Mouse (Mus musculus) gastrocnemius, adult 18-20 months (tissue): ENCODE results near the gene Hook1. TPM values are rescaled to one million over a fixed set of nuclear protein-coding genes. Genes with fewer than 3 reads are reported as not detected.
"Not testable (repeated sequence)": the region's sequence is repeated elsewhere in the genome, so short reads cannot be mapped to it uniquely, and the experiment has no call there.

ENCODE experiments used
- DNase-seq: peaks from one replicate; pipeline ENCODE4 v3.0.0; 2021; ENCODE audit warnings: low spot score
- long read RNA-seq, 2 experiments: library from polyadenylated mRNA; stranded (forward); transcript quantifications; one replicate each; pipeline ENCODE4 v2.0.0; 2021
- total RNA-seq, 2 experiments: library from RNA; stranded (reverse); gene quantifications; 2 replicates each; pipeline ENCODE4 v1.2.3; 2021

The Hook1 gene
- total RNA-seq: 10 to 100 TPM; 23.1 to 29.2 TPM
- long read RNA-seq, experiment 1, full-length matches to known transcripts: 11 of 42 reads
- long read RNA-seq, experiment 1, partial matches to known transcripts: 1 of 42 reads
- long read RNA-seq, experiment 1, other reads (novel, unspliced or antisense): 30 of 42 reads
- long read RNA-seq, experiment 2, full-length matches to known transcripts: 18 of 36 reads
- long read RNA-seq, experiment 2, partial matches to known transcripts: 4 of 36 reads
- long read RNA-seq, experiment 2, other reads (novel, unspliced or antisense): 14 of 36 reads

DNA sequence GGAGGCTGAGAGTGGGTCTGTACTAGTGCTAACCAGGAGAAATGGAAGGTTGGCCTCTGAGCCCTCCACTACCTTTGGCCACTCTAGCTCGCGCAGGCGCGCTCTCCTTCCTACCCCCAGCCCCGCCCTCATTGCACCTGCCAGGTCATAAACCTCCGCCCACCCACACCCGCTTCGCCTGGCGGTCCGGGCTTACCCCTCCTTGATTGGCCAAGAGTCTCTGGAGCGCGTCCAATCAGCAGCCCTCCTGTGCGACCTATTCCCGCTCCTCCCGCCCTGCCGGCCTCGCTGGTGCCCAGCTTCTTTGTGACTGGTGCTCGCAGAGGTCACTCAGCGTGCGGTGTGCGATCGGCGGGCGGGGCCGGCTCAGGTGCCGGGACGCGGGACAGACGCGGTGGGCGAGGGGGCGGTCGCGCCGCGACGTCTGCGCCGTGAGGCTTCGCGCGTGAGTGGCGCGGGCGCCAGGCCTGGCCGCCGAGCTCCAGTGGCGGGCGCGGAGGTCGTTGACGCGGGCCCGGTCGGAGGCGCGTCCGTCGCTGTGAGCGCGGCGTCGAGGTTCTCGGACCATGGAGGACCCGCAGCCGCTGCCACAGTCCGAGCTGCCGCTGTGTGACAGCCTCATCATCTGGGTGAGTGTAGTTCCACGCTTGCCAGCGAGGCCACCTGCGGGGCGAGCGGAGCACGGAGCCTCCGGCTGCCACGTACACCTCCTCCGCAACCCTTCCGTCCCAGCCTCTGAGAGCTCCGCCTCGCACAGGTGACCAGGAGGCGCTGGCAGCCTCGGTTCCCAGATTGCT, at the start of gene Hook1:
Gene Hook1 (plus strand): TSS at position 313 of the 797 bp plus-strand sequence.
- peak; percentile 94 for DNase-seq

DNA sequence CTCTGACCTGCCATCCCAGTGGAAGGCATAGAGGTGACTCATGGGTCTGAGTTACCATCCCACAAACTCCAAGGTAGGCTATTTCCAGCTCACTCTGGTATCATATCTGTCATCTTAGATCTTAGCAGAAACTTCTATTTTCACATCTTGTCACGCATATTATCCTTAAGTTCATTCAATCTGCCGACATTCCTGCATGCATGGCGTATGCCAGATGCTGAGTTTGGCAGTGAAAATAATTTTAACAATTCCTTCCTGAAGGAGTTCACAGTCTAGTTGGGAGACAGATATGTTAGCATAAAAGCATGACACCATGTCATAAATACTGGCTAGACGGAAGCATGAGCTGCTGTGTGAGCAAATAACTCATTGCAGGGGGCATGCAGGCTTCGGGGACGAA, 49.3 kb upstream of the Hook1 start:
- DNase-seq: no peak

DNA sequence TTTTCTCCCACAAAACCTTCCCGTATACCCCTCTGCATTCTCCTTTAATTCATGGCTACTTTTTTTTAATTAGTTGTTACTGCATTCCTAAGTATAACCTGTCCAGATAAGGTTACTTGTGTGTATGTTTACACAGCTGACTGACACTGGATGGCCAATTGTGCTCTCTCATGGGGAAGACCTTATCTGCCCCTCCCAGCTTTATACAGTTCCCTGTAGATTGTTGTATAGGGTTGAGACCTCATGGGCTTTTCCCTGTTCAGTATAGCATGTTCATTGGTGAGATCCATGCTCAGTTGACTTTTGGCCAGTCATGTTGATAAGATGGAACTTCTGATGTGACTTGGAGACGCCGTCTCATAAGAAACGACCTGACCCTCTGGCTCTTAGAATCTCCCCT, 46.6 kb upstream of the Hook1 start:
- DNase-seq: no peak

DNA sequence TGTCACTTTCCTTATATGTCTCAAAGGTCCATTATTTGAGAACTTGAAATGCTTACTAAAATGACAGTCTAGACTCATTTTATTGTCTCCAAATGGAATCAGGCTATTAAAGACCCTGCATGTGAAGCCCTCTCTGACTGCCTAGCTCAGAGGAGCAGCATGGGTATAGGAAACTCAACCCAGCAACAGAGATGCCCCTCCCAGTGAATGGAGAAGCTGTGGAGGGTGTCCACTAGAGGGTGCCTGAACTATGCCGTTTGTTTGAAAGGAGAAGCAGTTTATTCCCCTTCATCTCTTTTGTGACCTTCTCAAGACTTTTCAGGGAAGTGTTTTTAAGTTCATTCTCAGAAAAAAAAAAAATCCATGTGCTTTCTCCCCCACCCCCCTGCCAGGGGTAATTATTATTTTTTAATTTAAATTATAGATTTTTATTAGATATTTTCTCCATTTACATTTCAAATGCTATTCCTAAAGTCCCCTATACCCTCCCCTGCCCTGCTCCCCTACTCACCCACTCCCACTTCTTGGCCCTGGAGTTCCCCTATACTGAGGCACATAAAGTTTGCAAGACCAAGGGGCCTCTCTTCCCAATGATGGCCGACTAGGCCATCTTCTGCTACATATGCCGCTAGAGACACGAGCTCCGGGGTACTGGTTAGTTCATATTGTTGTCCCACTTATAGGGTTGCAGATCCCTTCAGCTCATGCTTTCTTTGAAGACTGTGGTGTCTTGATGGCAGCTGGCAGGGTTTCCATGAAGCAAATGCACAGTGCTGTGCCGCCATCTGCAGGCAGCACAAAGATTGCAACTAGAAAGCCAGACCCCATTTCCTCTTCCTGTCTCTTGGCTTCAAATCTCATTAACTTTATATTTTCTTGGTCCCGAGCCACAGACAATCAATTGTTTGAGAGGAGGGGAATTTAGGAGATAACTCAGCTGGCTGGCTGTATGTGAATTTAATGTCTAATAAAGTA, 42.5 kb upstream of the Hook1 start:
- peak; percentile 72 for DNase-seq

DNA sequence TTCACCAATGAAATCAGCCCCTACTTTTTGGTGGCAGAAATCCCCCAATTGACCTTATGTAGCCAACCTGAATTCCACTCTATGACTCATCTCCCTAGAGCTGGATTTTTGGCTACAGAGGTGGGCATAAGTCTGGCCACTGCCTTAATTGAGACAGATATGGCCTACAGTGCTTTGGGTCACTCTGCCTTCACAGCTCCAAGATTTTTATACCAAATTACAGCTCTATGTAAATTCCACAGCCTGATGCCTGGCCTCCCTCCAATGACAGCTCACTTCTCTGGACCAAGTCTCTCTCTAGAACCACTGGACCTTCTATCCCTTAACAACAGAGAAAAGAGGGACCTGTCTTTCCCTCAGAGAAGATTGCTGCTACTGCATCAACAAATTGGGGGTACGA, 38.2 kb upstream of the Hook1 start:
- DNase-seq: no peak

DNA sequence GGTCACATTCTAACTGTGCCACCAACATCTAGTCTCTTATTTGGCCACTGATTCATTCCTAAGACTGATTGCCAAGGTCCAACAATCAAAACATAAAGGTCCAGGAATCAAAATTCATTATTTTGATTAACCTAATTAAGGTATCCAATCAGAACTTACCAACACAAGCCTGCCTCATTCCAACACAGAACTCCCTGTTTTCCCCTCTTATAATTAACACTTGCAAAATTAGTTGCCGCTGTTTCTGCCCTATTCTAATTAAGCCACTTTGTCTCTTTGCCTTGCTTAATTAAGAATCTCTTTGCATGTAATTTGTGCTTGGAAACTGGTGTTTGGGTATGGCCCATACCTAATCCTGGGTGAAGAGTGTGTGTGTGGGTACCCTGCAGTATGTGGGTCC, 37.1 kb upstream of the Hook1 start:
- no peak for DNase-seq

DNA sequence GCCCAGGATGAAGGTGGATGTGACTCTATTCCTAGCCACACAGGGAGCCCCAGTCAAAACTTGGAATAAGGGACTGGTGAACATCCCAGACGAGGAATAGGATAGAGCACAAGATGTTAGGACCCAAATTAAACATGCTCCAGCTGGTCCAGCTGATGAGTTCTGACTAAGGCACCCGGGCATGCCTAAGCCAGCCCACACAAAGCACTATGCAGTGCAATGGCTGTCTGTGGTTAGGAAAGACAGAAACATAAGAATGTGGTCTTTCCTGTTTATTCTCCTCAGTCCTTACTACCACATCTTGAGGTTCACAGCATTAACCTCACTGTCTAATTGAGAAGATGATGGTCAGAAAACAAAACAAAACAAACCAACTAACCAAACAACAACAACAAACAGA, 35.7 kb upstream of the Hook1 start:
- no peak for DNase-seq

DNA sequence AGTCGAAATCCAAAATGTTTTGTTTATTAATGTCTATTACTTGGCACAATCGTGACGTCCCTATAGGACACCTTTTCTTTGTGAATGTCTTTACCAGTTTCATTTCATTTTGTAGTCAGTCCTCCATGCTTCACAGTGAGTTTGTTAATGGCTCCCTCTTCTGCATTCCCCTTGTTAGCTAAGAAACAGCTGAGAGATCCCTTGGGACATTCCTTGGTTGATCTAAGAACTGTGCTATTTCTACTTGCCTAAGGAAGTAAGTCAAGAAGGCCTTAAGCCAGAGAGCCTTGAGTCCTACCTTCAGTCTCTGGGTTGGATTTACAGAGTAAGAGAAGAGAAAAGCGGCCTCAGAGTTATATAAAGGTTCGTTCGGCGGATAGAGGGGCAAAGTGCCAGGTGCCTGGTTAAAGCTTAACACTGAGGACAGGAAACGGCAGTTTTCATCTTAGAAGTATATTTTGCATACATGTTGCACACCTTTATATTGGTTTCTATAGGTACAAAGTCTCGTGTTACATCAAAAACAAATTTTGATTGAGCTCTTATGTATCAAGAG, 33.2 kb upstream of the Hook1 start:
- no peak for DNase-seq

DNA sequence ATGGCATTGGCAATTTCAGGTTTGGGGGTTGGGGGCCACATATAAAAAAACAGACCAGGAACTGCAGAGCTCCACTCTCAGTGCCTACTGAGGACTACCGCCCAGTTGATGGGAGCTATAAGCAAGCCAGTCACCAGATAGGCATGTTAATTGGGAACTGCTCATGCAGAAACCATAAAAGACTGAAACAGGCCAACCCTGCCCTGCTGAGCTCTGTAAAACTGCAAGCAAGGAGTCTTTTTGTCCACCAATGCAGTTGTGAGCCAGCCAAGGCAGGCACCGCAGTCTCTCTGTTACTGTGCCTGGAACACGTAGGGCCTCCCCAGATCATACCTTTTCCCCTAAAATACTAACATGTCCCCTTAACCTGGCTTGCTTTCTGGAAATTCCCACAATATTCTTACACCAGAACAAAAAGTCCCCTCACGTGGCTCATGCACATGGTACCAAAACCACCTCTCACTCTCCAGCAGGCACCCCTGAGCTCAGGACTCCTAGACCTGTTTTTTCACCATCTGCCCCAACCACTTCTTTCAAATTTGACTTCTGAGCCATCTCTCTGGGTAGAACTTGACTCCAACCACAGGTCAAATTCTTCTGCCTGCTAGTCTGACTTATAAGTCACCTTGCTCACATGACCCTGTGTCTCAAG, 32.5 kb upstream of the Hook1 start:
- no peak for DNase-seq

DNA sequence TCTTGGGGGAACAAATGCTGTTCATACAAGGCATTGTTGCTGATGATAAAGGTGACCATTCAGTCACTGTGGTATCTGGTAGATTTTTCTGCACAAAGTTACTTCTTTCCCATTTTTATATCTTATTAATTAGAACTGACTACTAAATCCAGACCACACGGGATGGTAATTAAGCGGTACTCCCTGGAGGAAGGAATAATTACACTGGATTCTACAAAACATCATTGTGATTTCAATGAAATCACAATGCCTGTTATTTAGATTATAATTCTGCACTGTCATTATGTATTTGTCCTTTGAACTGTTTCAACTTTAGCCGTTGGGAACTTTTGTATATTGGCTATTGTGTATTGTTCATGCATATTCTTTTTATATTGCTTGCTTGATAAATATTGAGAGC, 28.3 kb upstream of the Hook1 start:
- no peak for DNase-seq

DNA sequence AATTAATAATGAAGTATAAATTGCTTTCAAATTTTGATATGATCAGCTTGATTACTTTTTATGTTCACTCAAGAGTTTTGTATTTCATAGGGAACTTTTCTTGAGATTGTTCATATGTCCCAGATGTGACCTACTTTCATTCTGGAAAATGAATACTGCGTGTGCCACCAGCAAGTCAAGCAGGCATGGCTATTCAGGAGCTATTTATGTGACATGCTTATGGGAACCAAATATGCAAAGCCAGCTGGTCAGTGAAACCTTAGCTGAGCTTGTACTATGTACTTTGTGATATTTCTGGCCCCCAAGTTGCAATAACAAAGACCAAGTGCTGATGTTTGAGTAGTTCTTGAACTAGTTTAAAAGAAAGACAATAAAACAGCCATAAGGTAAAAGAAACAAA, 19.1 kb upstream of the Hook1 start:
- peak; percentile 26 for DNase-seq

DNA sequence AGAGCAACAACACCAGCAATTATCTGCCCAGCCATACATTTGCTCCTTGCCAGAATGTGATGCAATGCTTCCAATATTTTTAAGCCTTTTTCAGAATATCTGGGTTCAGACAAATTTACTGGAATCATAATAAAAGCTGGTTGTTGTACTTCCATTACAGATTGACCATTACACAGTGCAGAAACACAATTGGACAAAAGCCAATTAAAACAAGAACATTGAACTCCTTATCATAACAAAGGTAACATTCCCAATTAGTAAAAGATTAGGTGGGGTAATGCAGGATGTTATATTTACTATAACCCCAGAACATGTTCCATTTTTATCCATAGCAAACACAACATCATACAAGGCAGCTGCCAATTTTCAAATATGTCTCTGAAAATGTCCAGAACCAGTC, 13.7 kb upstream of the Hook1 start:
- no peak for DNase-seq

DNA sequence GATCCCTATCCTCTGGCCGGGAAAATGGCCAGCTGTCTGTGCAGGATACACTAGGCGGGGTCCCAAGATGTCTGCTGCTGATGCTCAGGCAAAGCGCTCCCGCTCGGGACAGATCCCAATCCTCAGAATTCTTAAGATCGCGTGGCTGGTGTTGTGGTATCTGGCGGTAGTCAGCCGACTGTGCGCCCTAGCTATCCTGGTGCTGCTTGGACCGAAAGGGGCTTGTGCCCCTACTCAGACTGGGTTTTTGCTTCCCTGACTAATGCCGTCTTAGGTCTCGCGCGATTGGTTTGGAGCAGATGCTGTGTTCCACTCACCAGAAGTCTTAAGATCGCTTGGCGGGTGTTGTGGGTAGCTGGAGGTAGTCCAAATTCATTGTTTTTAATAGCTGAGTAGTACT, 15.2 kb downstream of the Hook1 start:
- not testable (repeated sequence) for DNase-seq

DNA sequence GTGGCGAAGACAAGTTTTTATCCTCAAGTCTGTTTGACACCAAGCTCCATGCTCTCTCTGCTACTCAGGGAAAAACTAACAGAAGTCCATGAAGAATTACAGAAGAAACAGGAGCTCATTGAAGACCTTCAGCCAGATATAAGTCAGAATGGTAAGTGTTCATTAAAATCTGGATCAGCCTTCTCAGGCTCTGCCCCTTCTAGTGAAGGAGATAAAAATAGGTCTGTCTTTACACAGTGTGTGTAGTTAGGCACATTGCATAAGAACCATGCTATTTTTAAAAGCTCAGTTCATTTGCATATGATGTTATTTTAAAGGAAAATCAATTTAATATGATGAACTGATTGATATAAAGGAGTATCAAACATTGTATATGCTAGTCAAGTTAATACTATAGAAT, 49.8 kb downstream of the Hook1 start:
- DNase-seq: no peak

DNA sequence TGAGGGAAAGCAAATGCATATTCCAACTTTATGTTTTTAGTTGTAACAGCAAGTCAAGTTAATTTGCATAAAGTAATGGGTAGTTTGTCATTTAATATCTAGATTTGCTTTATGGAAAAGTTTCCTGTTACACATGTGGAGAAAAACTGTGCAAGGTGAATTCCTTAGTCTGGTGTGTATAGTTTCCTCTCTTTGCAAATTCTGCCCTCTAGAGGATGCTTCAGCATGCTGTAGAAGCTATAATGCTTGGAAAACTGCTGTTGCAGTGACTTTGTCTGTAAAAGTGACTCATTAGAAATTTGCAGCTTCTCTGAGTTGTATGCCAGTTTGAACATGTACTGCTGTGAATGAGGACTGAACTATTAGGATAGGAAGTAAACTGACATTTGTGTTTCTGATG, 55.8 kb downstream of the Hook1 start:
- DNase-seq: no peak

DNA sequence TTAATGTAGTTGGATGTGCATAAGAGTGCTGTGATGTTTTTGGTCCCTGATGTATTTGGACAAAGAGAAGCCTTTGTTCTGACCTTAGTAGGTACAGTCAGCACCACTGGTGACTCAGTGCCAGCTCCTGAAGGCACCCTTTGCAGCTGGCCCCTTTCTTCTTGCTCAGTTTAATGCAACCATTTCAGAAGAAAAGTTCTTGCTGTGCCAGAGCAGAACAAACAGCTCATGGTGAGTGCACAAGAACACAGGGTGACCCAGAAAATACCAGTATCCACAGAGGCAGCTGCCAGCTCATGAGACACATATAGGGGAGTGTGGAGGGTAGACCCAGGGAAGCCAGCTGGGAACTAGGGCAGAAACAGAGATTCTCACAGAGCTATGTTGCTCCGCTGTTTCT, 61.4 kb downstream of the Hook1 start:
- no peak for DNase-seq

DNA sequence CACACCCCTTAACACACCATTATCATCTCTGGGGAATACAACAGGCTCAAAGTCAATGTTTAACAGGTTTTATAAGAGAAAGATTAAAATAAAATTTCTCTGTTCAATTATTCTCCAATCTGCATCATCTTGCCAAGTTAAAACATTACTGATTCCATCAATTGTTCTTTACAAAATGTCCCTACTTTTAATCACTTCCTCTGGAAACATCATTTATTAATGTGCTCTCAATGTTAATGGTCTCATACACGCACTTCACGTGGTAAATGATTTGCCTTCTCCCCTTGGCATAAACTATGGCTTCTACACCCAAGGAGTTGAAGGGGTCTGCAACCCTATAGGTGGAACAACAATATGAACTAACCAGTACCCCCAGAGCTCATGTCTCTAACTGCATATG, 93.1 kb downstream of the Hook1 start:
- no peak for DNase-seq

DNA sequence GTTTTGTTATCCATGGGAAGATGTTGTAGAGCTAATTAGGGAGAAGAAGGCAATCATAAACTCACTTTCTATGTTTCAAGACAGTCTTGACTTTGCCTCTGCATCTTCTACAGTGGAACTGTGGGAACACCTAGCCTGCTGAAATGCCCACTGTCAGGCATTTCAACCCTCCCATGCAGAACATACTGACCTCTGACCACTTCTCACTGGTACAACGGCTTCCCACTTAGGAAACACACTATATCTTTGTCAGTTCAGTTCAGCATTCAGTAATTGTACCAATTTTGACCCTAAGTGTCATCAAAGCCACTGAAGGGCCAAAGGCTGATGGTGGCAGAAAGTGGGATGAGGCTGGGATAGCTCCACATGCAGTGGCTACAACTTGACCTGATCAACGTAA, 95.0 kb downstream of the Hook1 start:
- DNase-seq: no peak
